Mouse (Mus musculus) bone marrow, adult 2 months (tissue): ENCODE measurements around the gene Atp6v1a. TPM values are rescaled to one million over a fixed set of nuclear protein-coding genes. Genes with fewer than 3 reads are reported as not detected.

ENCODE experiments used
- H3K27ac ChIP-seq: fragments of 200-500 bp; 2 replicates; pipeline ENCODE4 v1.5.1; 2012; ENCODE audit warnings: low read depth, mild to moderate bottlenecking, control low read depth, inconsistent platforms, low read length; ENCODE audit not compliant: control insufficient read depth, poor library complexity, insufficient read depth
- H3K4me1 ChIP-seq: fragments of 200-500 bp; 2 replicates; pipeline ENCODE4 v1.6.1; 2011; ENCODE audit warnings: low read length; ENCODE audit not compliant: control insufficient read depth, insufficient read depth
- H3K4me3 ChIP-seq: fragments of 200-500 bp; replicated peaks from 2 replicates; pipeline ENCODE3; 2011; ENCODE audit warnings: mild to moderate bottlenecking, low read depth, low read length, control low read depth; ENCODE audit not compliant: control insufficient read depth
- CTCF ChIP-seq: fragments of 200-500 bp; IDR thresholded peaks from 2 replicates; pipeline ENCODE4 v1.5.1; 2011; ENCODE audit warnings: low read length, control low read depth; ENCODE audit not compliant: control insufficient read depth, insufficient read depth
- POLR2A ChIP-seq: fragments of 200-500 bp; IDR thresholded peaks from 2 replicates; pipeline ENCODE4 v1.6.1; 2011; ENCODE audit warnings: low read depth, mild to moderate bottlenecking, control low read depth, low read length, borderline replicate concordance; ENCODE audit not compliant: control insufficient read depth
- WGBS: fragments of 180-500 bp; shearing (Covaris S2); methylation state at CpG from one replicate; pipeline ENCODE4 v1.1.7; 2018; 5-methylcytosine and 5-hydroxymethylcytosine counted together
- polyA plus RNA-seq: library from polyadenylated mRNA; stranded (reverse); fragments of >200 nt; gene quantifications from 2 replicates; pipeline ENCODE4 v1.2.4, GENCODE M21; 2011; ENCODE audit warnings: low replicate concordance; ENCODE audit not compliant: missing spikeins, insufficient read depth, insufficient read length

Atp6v1a gene
- polyA plus RNA-seq, 1 experiment, result 19.8 TPM

- no peak overlapping the region for H3K27ac ChIP-seq
- WGBS, result 83% methylated on average over 15 of the region's 15 CpGs
These were observed 78.2 kb downstream of the Atp6v1a start for GRCm38 (mm10) chr16:44061341-44061740.

DNA sequence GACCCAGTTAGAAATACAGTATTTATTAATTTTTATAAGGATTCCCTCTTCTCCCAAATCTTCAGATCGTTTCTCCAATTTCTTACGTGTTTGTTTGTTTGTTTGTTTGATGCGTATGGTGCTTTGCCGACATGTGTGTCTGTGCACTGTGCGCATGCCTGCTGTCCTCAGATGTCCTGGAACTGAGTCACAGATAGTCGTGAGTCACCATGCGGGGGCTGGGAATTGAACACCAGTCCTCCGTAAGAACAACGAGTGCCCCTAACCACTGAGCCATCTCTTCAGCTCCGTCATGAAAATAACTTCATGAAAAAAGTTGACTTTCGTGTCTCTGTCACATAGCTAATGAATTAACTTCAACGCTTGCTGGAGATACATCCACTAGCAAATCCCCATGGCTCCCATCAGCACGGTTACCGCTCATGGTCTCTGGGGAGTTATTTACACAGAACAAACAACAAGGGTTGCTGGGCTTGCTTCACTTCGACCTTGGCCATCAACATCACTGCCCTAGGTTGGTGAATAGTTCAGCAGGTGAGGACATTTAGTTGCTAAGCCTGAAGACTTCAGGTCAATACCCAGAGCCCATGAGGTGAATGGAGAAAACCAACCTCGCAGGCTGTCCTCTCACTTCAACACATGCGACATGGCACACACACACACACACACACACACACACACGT, 78.8 kb downstream of the Atp6v1a start:
- no peaks in the 10 kb centered on the region for H3K4me1 ChIP-seq
- no peak overlapping the region for H3K4me3 ChIP-seq
- WGBS, result 88% methylated on average over 18 of the region's 18 CpGs
- TF ChIP-seq CTCF, result no peak
- no peak for TF ChIP-seq POLR2A
- H3K27ac ChIP-seq, result no peak overlapping the region

More at GRCm38 (mm10) chr16:44061341-44061740, 78.2 kb downstream of the Atp6v1a start:
- no peak for TF ChIP-seq CTCF
- TF ChIP-seq POLR2A, result no peak
- H3K4me3 ChIP-seq, result no peak overlapping the region
- no peaks in the 10 kb centered on the region for H3K4me1 ChIP-seq

DNA sequence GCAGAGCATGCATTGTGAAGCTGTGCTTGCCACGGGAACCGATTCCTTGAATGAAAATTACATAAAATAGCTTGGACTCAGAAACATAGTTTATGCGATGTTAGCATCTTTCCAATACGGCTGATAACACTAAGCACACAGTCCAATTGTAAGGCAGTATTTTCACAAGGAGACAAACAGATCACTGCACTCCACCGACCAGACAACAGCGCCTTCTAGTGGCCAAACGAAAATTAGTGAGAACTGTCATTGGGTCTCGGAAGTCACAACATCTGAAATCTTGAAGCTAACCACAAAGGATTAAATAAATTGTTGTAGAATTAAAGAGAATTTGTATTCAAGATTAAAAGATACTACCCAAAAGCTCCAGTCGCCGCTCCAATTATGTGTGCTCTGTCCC, 80.8 kb downstream of the Atp6v1a start:
- whole genome bisulfite sequencing, result 19% methylated on average over 10 of the region's 10 CpGs
- TF ChIP-seq POLR2A (no peak), CTCF (peak; percentile 71)
- Histone ChIP-seq H3K4me1 (no peaks in the 10 kb centered on the region), H3K4me3 (no peak overlapping the region), H3K27ac (no peak overlapping the region)

DNA sequence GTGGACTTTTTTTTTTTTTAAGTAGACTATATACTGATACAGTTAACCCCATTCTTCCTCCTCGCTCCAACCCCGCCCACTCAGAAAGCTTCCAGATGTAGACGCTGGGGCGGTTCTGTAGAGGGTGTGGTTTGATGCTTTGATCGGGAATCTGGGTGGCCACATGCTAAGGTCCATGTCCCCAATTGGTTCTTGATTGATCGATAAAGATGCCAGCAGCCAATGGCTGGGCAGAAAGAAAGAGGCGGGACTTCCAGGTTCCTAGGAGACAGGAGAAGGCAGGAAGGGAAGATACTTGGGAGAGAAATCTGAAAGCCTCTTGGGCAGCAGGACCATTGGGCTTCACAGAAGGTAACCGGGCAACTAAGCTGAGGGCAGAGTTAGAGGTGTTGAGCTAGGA, 83.7 kb downstream of the Atp6v1a start:
- Histone ChIP-seq H3K4me1 (no peaks in the 10 kb centered on the region), H3K4me3 (no peak overlapping the region), H3K27ac (no peak overlapping the region)
- 74% methylated on average over 8 of the region's 8 CpGs for WGBS
- TF ChIP-seq POLR2A (no peak), CTCF (no peak)

GRCm38 (mm10) chr16:44053265-44053664, 86.2 kb downstream of the Atp6v1a start:
- TF ChIP-seq POLR2A (no peak), CTCF (no peak)
- WGBS, result 78% methylated on average over 6 of the region's 6 CpGs
- Histone ChIP-seq H3K4me1 (no peaks in the 10 kb centered on the region), H3K27ac (no peak overlapping the region), H3K4me3 (no peak overlapping the region)

GRCm38 (mm10) chr16:44052390-44052789, 87.1 kb downstream of the Atp6v1a start:
- Histone ChIP-seq H3K4me1 (no peaks in the 10 kb centered on the region), H3K27ac (no peak overlapping the region), H3K4me3 (no peak overlapping the region)
- WGBS, result 60% methylated on average over 6 of the region's 6 CpGs
- TF ChIP-seq CTCF, result no peak

GRCm38 (mm10) chr16:44050139-44050538, 89.4 kb downstream of the Atp6v1a start:
- Histone ChIP-seq H3K4me1 (no peaks in the 10 kb centered on the region), H3K4me3 (no peak overlapping the region), H3K27ac (no peak overlapping the region)
- TF ChIP-seq POLR2A (no peak), CTCF (no peak)
- 27% methylated on average over 5 of the region's 5 CpGs for WGBS

GRCm38 (mm10) chr16:44039112-44039511, 100.4 kb downstream of the Atp6v1a start:
- TF ChIP-seq POLR2A (no peak), CTCF (peak; percentile 46)
- Histone ChIP-seq H3K27ac (no peak overlapping the region), H3K4me3 (no peak overlapping the region), H3K4me1 (no peaks in the 10 kb centered on the region)
- 77% methylated on average over 4 of the region's 4 CpGs for WGBS

Other genes with a start within 250 kb of the Atp6v1a start
- gene Ccdc191, start 249.9 kb downstream of the Atp6v1a start, polyA plus RNA-seq, result 4.7 and 7.1 TPM in 2 replicates
- gene Qtrt2, start 212.9 kb downstream of the Atp6v1a start, polyA plus RNA-seq, result 5.4 and 11.4 TPM in 2 replicates
- 0.92 and 1.5 TPM in 2 replicates for gene Zdhhc23, start 159.9 kb downstream of the Atp6v1a start, polyA plus RNA-seq
- 4.5 and 6.3 TPM in 2 replicates for gene Gramd1c, start 76.4 kb downstream of the Atp6v1a start, polyA plus RNA-seq
- 28.1 and 38.1 TPM in 2 replicates for gene Naa50, start 125 bp upstream of the Atp6v1a start, polyA plus RNA-seq
- gene Usf3, start 33.5 kb upstream of the Atp6v1a start, polyA plus RNA-seq, result 9.9 and 12.0 TPM in 2 replicates
- 2.5 and 3.6 TPM in 2 replicates for gene Sidt1, start 193.5 kb upstream of the Atp6v1a start, polyA plus RNA-seq
- gene Spice1, start 207.4 kb upstream of the Atp6v1a start, polyA plus RNA-seq, result 7.6 and 11.9 TPM in 2 replicates